Mouse (Mus musculus) ovary, postnatal 10 days (tissue): ENCODE measurements at regions not wholly inside any gene's neighbourhood (a gene's known extent, or its start where the extent isn't known, plus 50 kb on each side); places are given as distances from the start of the nearest gene placed in this dataset.

Experiments
- DNase-seq: peaks from one replicate; pipeline ENCODE4 v3.0.0; 2022; ENCODE audit warnings: low spot score

GRCm38 (mm10) chr13:102273818-102274217 is 419.5 kb upstream of the Cd180 start:
- DNase-seq, result no peak

- DNase-seq, result no peak
These were observed 418.1 kb upstream of the Cd180 start for GRCm38 (mm10) chr13:102275296-102275695.

GRCm38 (mm10) chr13:102276885-102277284 is 416.5 kb upstream of the Cd180 start:
- DNase-seq, result no peak

GRCm38 (mm10) chr13:102280198-102280597 is 413.2 kb upstream of the Cd180 start:
- DNase-seq, result no peak

- no peak for DNase-seq
These were observed 398.9 kb upstream of the Cd180 start for GRCm38 (mm10) chr13:102294451-102294850.

- DNase-seq, result no peak
These were observed 398.3 kb upstream of the Cd180 start for GRCm38 (mm10) chr13:102295079-102295478.

GRCm38 (mm10) chr13:102307983-102308382 is 385.4 kb upstream of the Cd180 start:
- no peak for DNase-seq

- DNase-seq, result no peak
These were observed 381.3 kb upstream of the Cd180 start for GRCm38 (mm10) chr13:102312096-102312495.

GRCm38 (mm10) chr13:102315921-102316692 is 377.3 kb upstream of the Cd180 start:
- DNase-seq, result no peak

- DNase-seq, result no peak
These were observed 374.4 kb upstream of the Cd180 start for GRCm38 (mm10) chr13:102318891-102319404.

- DNase-seq, result no peak
These were observed 373.9 kb upstream of the Cd180 start for GRCm38 (mm10) chr13:102319453-102319852.

GRCm38 (mm10) chr13:102323876-102324275 is 369.5 kb upstream of the Cd180 start:
- no peak for DNase-seq

- no peak for DNase-seq
These were observed 367.4 kb upstream of the Cd180 start for GRCm38 (mm10) chr13:102326003-102326402.

- DNase-seq, result no peak
These were observed 366.8 kb upstream of the Cd180 start for GRCm38 (mm10) chr13:102326544-102326943.

GRCm38 (mm10) chr13:102333667-102334066 is 359.7 kb upstream of the Cd180 start:
- no peak for DNase-seq

- DNase-seq, result no peak
These were observed 359.2 kb upstream of the Cd180 start for GRCm38 (mm10) chr13:102334131-102334534.

- DNase-seq, result no peak
These were observed 350.1 kb upstream of the Cd180 start for GRCm38 (mm10) chr13:102343236-102343635.

GRCm38 (mm10) chr13:102344606-102345269 is 348.6 kb upstream of the Cd180 start:
- DNase-seq, result no peak

- DNase-seq, result no peak
These were observed 343.9 kb upstream of the Cd180 start for GRCm38 (mm10) chr13:102349493-102349892.

- DNase-seq, result no peak
These were observed 341.1 kb upstream of the Cd180 start for GRCm38 (mm10) chr13:102352073-102352854.

GRCm38 (mm10) chr13:102355569-102355968 is 337.8 kb upstream of the Cd180 start:
- DNase-seq, result no peak

GRCm38 (mm10) chr13:102372451-102373082 is 320.8 kb upstream of the Cd180 start:
- no peak for DNase-seq
